Mouse (Mus musculus) stomach, embryonic 14.5 days (tissue): Measurements from ENCODE around the gene Pde4b. TPM values are rescaled to one million over a fixed set of nuclear protein-coding genes. Genes with fewer than 3 reads are reported as not detected.
A peak's percentile ranks its signal among the peaks of the same experiment; 100 is the strongest.

ENCODE experiments used
- ATAC-seq: fragments of 200-750 bp; cut with Nextera tagmentation; 2 replicates; pipeline ENCODE4 v1.8.0; 2017; ENCODE audit warnings: low read depth, moderate TSS enrichment; ENCODE audit not compliant: insufficient number of reproducible peaks, insufficient read depth, low FRiP score
- H3K27ac ChIP-seq: fragments of 300-500 bp; sonication (generic); 2 replicates; pipeline ENCODE4 v1.5.1; 2014; ENCODE audit warnings: mild to moderate bottlenecking, low read length, moderate library complexity, mixed read lengths
- H3K27me3 ChIP-seq: fragments of 300-500 bp; sonication (generic); 2 replicates; pipeline ENCODE4 v1.6.1; 2014; ENCODE audit warnings: low read length, control low read depth, mixed read lengths; ENCODE audit not compliant: control insufficient read depth, insufficient read depth
- H3K36me3 ChIP-seq: fragments of 300-500 bp; sonication (generic); 2 replicates; pipeline ENCODE4 v1.6.1; 2014; ENCODE audit warnings: mild to moderate bottlenecking, control low read depth, low read length, moderate library complexity, mixed read lengths; ENCODE audit not compliant: control insufficient read depth, insufficient read depth
- H3K4me1 ChIP-seq: fragments of 300-500 bp; sonication (generic); 2 replicates; pipeline ENCODE4 v1.6.1; 2014; ENCODE audit warnings: low read length, control low read depth, mixed read lengths; ENCODE audit not compliant: control insufficient read depth, insufficient read depth
- H3K4me2 ChIP-seq: fragments of 300-500 bp; sonication (generic); replicated peaks from 2 replicates; pipeline ENCODE4 v1.6.1; 2014; ENCODE audit warnings: low read depth, low read length, control low read depth
- H3K4me3 ChIP-seq: fragments of 300-500 bp; sonication (generic); 2 replicates; pipeline ENCODE4 v1.5.1; 2014; ENCODE audit warnings: low read depth, low read length, control low read depth
- H3K9ac ChIP-seq: fragments of 300-500 bp; sonication (generic); replicated peaks from 2 replicates; pipeline ENCODE4 v1.6.1; 2014; ENCODE audit warnings: low read depth, mild to moderate bottlenecking, control low read depth, low read length, moderate library complexity, mixed read lengths
- H3K9me3 ChIP-seq: fragments of 300-500 bp; sonication (generic); 2 replicates; pipeline ENCODE4 v1.6.1; 2016; ENCODE audit warnings: low read depth, low read length, control low read depth; ENCODE audit not compliant: control insufficient read depth
- WGBS: fragments of 180-500 bp; shearing (Covaris S2); extraction: QIAGEN DNeasy Blood & Tissue Kit; methylation state at CpG from one replicate; pipeline ENCODE4 v1.1.7; 2014; 5-methylcytosine and 5-hydroxymethylcytosine counted together
- polyA plus RNA-seq: library from polyadenylated mRNA; unstranded; fragments of >200 nt; fragmentation: Nextera tagmentation; extraction: Ambion mirVana; gene quantifications from 2 replicates; pipeline ENCODE4 v1.2.1, GENCODE M21; 2014

The Pde4b gene
- polyA plus RNA-seq, 1 experiment from 2014 or later, result 16.5 TPM

DNA sequence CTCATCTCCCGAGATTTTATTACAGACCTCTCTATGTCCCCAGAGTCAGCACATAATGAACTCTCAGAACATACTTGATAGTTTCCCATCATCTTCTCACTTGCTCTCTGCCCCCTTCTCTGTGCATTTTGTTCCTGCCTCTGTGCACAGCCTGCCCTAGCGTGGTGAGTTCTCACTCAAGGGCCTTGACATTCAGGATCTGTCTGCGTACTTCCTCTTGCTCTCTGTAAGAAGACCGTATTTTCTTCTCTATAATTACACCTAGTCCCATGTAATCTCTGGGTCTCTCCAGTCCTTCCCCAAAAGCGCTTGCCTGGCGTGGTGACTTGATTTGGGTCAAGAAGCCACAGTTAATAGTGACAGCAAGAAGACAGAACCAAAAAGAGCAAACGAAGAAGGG is 568.0 kb downstream of the Pde4b start:
- 86% methylated on average over 7 of the region's 7 CpGs for WGBS
- ATAC-seq, result no peak

DNA sequence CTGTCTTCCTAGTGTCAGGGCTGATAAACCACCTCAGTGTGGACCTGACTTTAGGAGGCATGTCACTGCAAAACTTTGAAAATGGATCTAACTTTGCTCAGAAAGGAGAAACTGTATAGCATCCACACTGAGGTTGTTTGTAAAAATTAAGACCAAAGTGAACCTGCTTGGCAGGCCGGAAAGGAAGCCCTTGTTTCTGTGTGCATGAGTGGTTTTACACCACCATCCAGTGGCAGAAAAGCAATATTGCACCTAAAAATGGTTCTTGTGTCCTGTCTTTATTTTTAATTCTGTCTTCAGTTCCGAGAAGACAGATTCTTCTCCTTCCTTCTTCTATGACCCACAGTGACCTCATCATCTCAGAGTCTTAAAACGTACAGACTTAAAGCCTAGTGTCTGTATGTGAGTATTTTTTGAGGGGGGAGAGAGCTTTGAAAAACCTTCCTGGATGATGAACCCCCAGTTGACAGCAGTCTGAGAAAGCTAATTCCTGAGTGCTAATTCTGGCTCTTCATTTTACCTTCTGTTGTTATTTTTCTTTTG is 569.2 kb downstream of the Pde4b start:
- no peaks in the 10 kb centered on the region for H3K27me3 ChIP-seq
- no peaks in the 10 kb centered on the region for H3K9me3 ChIP-seq
- no peak overlapping the region for H3K27ac ChIP-seq
- H3K4me1 ChIP-seq, result no peaks in the 10 kb centered on the region
- no peak overlapping the region for H3K4me3 ChIP-seq
- no peak overlapping the region for H3K4me2 ChIP-seq
- no peak overlapping the region for H3K9ac ChIP-seq
- 11% methylated on average over 3 of the region's 3 CpGs for WGBS
- ATAC-seq, result 0 out of 2 replicates have a peak, but pooled peaks have one; percentile 42
- H3K36me3 ChIP-seq, result no peaks in the 10 kb centered on the region

More for the DNA sequence above, 568.0 kb downstream of the Pde4b start:
- no peaks in the 10 kb centered on the region for H3K27me3 ChIP-seq
- no peaks in the 10 kb centered on the region for H3K36me3 ChIP-seq
- no peak overlapping the region for H3K4me2 ChIP-seq
- H3K9me3 ChIP-seq, result no peaks in the 10 kb centered on the region
- H3K4me1 ChIP-seq, result no peaks in the 10 kb centered on the region
- H3K4me3 ChIP-seq, result no peak overlapping the region
- no peak overlapping the region for H3K9ac ChIP-seq
- no peak overlapping the region for H3K27ac ChIP-seq

Other genes starting within 250 kb of the Pde4b start
- gene B020004J07Rik, start 243.5 kb upstream of the Pde4b start, polyA plus RNA-seq, result not detected in 2 replicates
- not detected in 2 replicates for gene C130073F10Rik, start 193.8 kb upstream of the Pde4b start, polyA plus RNA-seq
- not detected in 2 replicates for gene Gm12800, start 178.4 kb upstream of the Pde4b start, polyA plus RNA-seq
- gene Gm12794, start 147.1 kb upstream of the Pde4b start, polyA plus RNA-seq, result not detected in 2 replicates
- gene Gm12790, start 106.5 kb upstream of the Pde4b start, polyA plus RNA-seq, result not detected in 2 replicates
- not detected in 2 replicates for gene Gm12789, start 100.9 kb upstream of the Pde4b start, polyA plus RNA-seq